Mouse (Mus musculus): Measurements from ENCODE around the gene Gid4.

The Gid4 gene

GRCm38 (mm10) chr11:60416963-60417716 lies at the start of gene Gid4:
Gene Gid4, plus strand, starts transcription at chr11:60417145.
- in situ Hi-C loops (cut with MboI), result no loop called here

GRCm38 (mm10) chr11:60367256-60367655 lies 49.7 kb upstream of the Gid4 start:
- in situ Hi-C loops (cut with MboI), result no loop called here

- in situ Hi-C loops (cut with MboI), result no loop called here
Measured at GRCm38 (mm10) chr11:60368909-60369308, 48.0 kb upstream of the Gid4 start.

- in situ Hi-C loops (cut with MboI), result no loop called here
Measured at GRCm38 (mm10) chr11:60369448-60369847, 47.5 kb upstream of the Gid4 start.

GRCm38 (mm10) chr11:60370431-60370830 lies 46.5 kb upstream of the Gid4 start:
- in situ Hi-C loops (cut with MboI), result no loop called here

GRCm38 (mm10) chr11:60374481-60374880 lies 42.5 kb upstream of the Gid4 start:
- in situ Hi-C loops (cut with MboI), result no loop called here

GRCm38 (mm10) chr11:60383518-60383917 lies 33.4 kb upstream of the Gid4 start:
- in situ Hi-C loops (cut with MboI), result no loop called here

GRCm38 (mm10) chr11:60384762-60385421 lies 32.1 kb upstream of the Gid4 start:
- in situ Hi-C loops (cut with MboI), result no loop called here

- in situ Hi-C loops (cut with MboI), result no loop called here
Measured at GRCm38 (mm10) chr11:60385946-60386345, 31.0 kb upstream of the Gid4 start.

- in situ Hi-C loops (cut with MboI), result no loop called here
Measured at GRCm38 (mm10) chr11:60387944-60388343, 29.0 kb upstream of the Gid4 start.

GRCm38 (mm10) chr11:60391346-60391745 lies 25.6 kb upstream of the Gid4 start:
- in situ Hi-C loops (cut with MboI), result no loop called here

GRCm38 (mm10) chr11:60396546-60396945 lies 20.4 kb upstream of the Gid4 start:
- in situ Hi-C loops (cut with MboI), result no loop called here

- in situ Hi-C loops (cut with MboI), result no loop called here
Measured at GRCm38 (mm10) chr11:60397172-60397571, 19.8 kb upstream of the Gid4 start.

- in situ Hi-C loops (cut with MboI), result no loop called here
Measured at GRCm38 (mm10) chr11:60406606-60407005, 10.3 kb upstream of the Gid4 start.

GRCm38 (mm10) chr11:60412173-60412572 lies 4.8 kb upstream of the Gid4 start:
- in situ Hi-C loops (cut with MboI), result no loop called here

- in situ Hi-C loops (cut with MboI), result no loop called here
Measured at GRCm38 (mm10) chr11:60412921-60413320, 4.0 kb upstream of the Gid4 start.

GRCm38 (mm10) chr11:60416590-60416962 lies 369 bp upstream of the Gid4 start:
- in situ Hi-C loops (cut with MboI), result no loop called here

- in situ Hi-C loops (cut with MboI), result no loop called here
Measured at GRCm38 (mm10) chr11:60417717-60418472, 950 bp downstream of the Gid4 start, which contains the start of gene Atpaf2. Gene Atpaf2, minus strand, starts transcription at chr11:60418457.

- in situ Hi-C loops (cut with MboI), result no loop called here
Measured at GRCm38 (mm10) chr11:60418473-60418803, 1.5 kb downstream of the Gid4 start.

GRCm38 (mm10) chr11:60422046-60422668 lies 5.2 kb downstream of the Gid4 start:
- in situ Hi-C loops (cut with MboI), result no loop called here

- in situ Hi-C loops (cut with MboI), result no loop called here
Measured at GRCm38 (mm10) chr11:60423006-60423405, 6.1 kb downstream of the Gid4 start.

GRCm38 (mm10) chr11:60426417-60426816 lies 9.5 kb downstream of the Gid4 start:
- in situ Hi-C loops (cut with MboI), result no loop called here

Data from mature B cell (primary cell).